Mouse (Mus musculus) limb, embryonic 10.5 days (tissue): Measurements from ENCODE around the gene Tnfsf13. TPM values are rescaled to one million over a fixed set of nuclear protein-coding genes. Genes with fewer than 3 reads are reported as not detected.

Source experiments
- DNase-seq: peaks from one replicate; pipeline ENCODE4 v3.0.0-alpha.2; 2017; ENCODE audit warnings: low spot score
- H3K27ac ChIP-seq: fragments of 300-500 bp; sonication (generic); 2 replicates; pipeline ENCODE4 v1.5.1; 2016; ENCODE audit warnings: mild to moderate bottlenecking
- H3K27me3 ChIP-seq: fragments of 300-500 bp; sonication (generic); 2 replicates; pipeline ENCODE4 v1.6.1; 2016; ENCODE audit warnings: low read depth, mild to moderate bottlenecking; ENCODE audit not compliant: poor library complexity, severe bottlenecking
- H3K36me3 ChIP-seq: fragments of 300-500 bp; sonication (generic); 2 replicates; pipeline ENCODE4 v1.6.1; 2016; ENCODE audit warnings: mild to moderate bottlenecking, moderate library complexity
- H3K4me1 ChIP-seq: fragments of 300-500 bp; sonication (generic); 2 replicates; pipeline ENCODE4 v1.6.1; 2016
- H3K4me3 ChIP-seq: fragments of 300-500 bp; sonication (generic); 2 replicates; pipeline ENCODE4 v1.5.1; 2016; ENCODE audit warnings: mild to moderate bottlenecking, moderate library complexity
- H3K9me3 ChIP-seq: fragments of 300-500 bp; sonication (generic); replicated peaks from 2 replicates; pipeline ENCODE4 v1.6.1; 2016; ENCODE audit warnings: mild to moderate bottlenecking
- WGBS: fragments of 180-500 bp; shearing (Covaris S2); methylation state at CpG from one replicate; pipeline ENCODE4 v1.1.7; 2016; 5-methylcytosine and 5-hydroxymethylcytosine counted together
- polyA plus RNA-seq: library from polyadenylated mRNA; unstranded; fragments of >200 nt; fragmentation: Nextera tagmentation; extraction: Ambion mirVana; gene quantifications from 2 replicates; pipeline ENCODE4 v1.2.1, GENCODE M21; 2016

Gene Tnfsf13
- polyA plus RNA-seq, 1 experiment from 2014 or later, result 0.45 TPM

DNA sequence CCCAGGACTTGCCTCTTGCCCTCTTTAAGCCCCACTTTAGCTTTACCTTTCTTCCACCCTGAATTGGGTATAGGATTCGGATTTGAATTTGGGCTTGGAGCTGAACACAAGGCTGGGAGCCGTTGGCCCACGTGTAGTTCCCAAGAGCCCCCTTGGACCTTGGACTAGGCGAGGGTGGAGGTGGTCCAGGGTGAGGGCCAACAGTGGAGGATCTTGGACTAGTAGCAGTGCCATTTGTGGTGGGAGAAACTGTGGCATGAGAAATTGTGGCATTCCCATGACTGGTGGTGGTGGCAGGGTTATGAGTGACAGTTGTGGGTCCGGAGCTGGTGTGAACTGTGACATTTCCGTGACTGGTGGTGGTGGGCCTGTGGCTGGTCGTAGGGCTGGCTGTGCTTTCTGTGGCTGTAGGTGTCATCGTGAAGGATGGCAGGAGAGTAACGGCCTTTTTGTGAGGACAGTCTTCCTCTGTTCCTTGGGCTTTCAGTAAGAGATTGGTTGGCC, 20.1 kb downstream of the Tnfsf13 start:
- DNase-seq, result no peak
- peaks cover 43% of the 10 kb centered on the region for H3K4me1 ChIP-seq
- no peaks in the 10 kb centered on the region for H3K9me3 ChIP-seq
- no peak overlapping the region for H3K27ac ChIP-seq
- no peaks in the 10 kb centered on the region for H3K27me3 ChIP-seq
- 79% methylated on average over 9 of the region's 9 CpGs for WGBS
- peaks cover 77% of the 10 kb centered on the region for H3K36me3 ChIP-seq
- 0 out of 2 replicates have a peak overlapping the region, but pooled peaks have one; percentile 9 for H3K4me3 ChIP-seq

DNA sequence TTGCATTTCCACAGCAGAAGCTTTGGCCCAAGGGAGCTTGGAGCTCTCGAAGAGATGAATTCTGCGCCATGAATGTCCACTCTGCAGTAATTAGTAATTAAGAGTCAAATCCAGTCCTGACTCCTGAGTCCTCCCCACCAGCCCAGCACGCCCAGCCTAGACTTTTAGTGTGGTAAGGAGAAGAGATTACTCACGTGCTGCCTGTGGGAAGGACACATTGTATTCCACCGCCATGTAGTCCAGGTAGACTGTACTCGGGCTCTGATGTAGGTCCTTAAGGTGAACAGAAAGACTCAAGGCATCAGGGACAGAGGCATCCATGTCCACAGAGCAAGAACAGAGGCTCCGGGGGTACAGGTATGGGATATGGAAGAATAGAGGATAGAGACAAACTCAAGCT, 20.7 kb downstream of the Tnfsf13 start:
- WGBS, result 94% methylated on average over 7 of the region's 7 CpGs
- no peaks in the 10 kb centered on the region for H3K27me3 ChIP-seq
- no peak overlapping the region for H3K4me3 ChIP-seq
- H3K36me3 ChIP-seq, result peaks cover 75% of the 10 kb centered on the region
- no peak overlapping the region for H3K27ac ChIP-seq
- no peak for DNase-seq
- H3K9me3 ChIP-seq, result no peaks in the 10 kb centered on the region
- peaks cover 36% of the 10 kb centered on the region for H3K4me1 ChIP-seq

DNA sequence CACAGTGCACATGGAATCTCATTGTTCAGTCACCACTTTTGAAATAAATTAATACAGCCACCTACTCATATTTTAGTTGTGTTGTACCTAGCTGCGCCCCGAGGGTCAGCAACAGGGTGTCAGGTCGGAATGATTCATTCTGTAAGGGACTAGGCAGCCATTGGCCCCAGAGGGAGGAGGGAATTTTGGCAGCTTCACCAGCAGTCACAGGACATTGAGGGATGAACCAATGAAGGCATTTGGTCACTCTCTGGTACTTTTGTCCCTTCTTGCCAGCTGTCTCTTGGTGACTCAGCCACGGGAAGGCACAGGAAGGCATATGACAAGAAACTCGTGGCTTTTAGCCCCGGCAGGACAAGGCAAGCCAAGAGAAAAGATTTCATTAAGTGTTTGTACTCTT, 21.8 kb downstream of the Tnfsf13 start:
- H3K4me1 ChIP-seq, result peaks cover 28% of the 10 kb centered on the region
- WGBS, result 89% methylated on average over 6 of the region's 6 CpGs
- peak; percentile 31 for DNase-seq
- H3K27ac ChIP-seq, result peak overlapping the region; percentile 92; the same call in 1 of the 2 replicates
- no peak overlapping the region for H3K4me3 ChIP-seq
- H3K27me3 ChIP-seq, result no peaks in the 10 kb centered on the region
- no peaks in the 10 kb centered on the region for H3K9me3 ChIP-seq
- peaks cover 74% of the 10 kb centered on the region for H3K36me3 ChIP-seq

DNA sequence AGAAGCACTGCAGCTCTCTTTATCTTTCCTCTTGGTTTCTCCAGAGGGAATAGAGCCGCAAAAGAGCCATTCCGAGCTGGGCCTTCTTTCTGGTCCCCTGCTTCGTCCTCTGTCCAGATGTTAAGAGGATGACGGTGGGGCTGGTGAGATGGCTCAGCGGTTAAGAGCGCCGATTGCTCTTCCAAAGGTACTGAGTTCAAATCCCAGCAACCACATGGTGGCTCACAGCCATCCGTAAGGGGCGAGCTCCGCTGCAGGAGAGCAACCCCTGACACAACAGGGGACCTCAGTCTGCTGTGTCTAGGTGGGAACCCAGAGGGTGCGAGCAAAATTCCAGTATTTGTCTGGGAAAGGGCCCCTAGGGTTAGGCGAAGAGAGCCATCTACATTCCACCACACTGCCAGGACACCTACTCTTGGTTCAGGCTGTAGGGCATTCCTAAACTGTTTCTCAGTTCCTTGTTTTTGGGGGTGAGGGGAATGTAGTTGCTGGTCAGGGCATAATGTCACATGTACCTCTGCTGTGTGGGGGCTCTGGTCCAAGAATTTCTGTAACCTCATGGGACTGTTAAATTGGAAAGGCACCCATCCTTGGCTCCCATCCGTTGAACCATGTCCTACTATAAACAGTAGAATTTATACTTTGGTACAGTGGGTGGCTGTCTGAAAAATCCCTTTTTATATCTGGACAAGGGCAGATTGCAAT, 22.5 kb downstream of the Tnfsf13 start:
- H3K9me3 ChIP-seq, result no peaks in the 10 kb centered on the region
- H3K36me3 ChIP-seq, result peaks cover 74% of the 10 kb centered on the region
- 70% methylated on average over 13 of the region's 13 CpGs for WGBS

DNA sequence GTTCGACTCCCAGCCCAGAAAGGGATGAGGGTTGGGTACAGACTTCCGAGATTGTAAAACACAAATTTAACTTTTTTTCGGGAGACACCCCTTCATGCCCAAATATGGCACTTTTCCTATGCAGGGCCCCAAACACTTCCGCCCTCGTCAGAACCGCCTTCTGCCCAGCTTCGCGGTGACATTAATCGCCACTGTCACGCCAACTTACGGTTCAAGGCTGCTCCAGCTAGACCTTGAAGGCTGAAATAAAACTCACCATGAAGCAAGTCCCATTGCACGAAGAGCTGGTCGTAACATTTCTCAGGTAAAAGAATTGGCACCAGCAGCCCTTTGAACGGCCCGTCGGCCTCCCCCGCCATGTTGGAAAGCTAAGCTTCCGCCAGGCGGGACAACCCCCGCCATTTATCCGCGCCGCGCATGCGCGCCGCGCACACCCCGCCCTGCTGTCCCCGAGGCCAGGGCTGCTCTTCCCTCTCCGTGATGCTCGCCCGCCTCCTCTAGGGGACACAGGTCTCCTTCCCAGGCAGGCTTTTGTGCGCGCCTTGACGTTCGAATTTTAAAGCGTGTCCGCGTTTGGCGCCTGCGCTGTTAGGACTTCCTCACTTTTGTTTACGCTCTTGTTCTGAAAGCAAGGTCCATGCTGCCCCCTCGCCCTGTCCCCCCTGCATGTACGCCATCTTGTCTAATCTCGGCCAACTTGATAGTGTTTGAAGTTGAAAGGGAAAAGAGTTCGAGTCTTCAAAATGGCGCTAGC, 23.2 kb downstream of the Tnfsf13 start, which contains the start of gene Mpdu1:
Gene Mpdu1 (minus strand): TSS at position 430 of the 754 bp plus-strand sequence.
- H3K27ac ChIP-seq, result peak within 1 kb of the TSS; percentile 92
- 1% methylated on average over 48 of the region's 48 CpGs for WGBS
- H3K27me3 ChIP-seq, result no peaks in the 10 kb centered on the region
- peaks cover 32% of the 10 kb centered on the region for H3K4me1 ChIP-seq
- no peaks in the 10 kb centered on the region for H3K9me3 ChIP-seq
- peaks cover 74% of the 10 kb centered on the region for H3K36me3 ChIP-seq
- peak within 1 kb of the TSS; percentile 60 for H3K4me3 ChIP-seq
- DNase-seq, result peak; percentile 93

More for the DNA sequence above, 22.5 kb downstream of the Tnfsf13 start:
- DNase-seq, result no peak
- Histone ChIP-seq H3K27ac (peak overlapping the region; percentile 92), H3K4me3 (peak overlapping the region; percentile 60), H3K27me3 (no peaks in the 10 kb centered on the region), H3K4me1 (peaks cover 28% of the 10 kb centered on the region)

DNA sequence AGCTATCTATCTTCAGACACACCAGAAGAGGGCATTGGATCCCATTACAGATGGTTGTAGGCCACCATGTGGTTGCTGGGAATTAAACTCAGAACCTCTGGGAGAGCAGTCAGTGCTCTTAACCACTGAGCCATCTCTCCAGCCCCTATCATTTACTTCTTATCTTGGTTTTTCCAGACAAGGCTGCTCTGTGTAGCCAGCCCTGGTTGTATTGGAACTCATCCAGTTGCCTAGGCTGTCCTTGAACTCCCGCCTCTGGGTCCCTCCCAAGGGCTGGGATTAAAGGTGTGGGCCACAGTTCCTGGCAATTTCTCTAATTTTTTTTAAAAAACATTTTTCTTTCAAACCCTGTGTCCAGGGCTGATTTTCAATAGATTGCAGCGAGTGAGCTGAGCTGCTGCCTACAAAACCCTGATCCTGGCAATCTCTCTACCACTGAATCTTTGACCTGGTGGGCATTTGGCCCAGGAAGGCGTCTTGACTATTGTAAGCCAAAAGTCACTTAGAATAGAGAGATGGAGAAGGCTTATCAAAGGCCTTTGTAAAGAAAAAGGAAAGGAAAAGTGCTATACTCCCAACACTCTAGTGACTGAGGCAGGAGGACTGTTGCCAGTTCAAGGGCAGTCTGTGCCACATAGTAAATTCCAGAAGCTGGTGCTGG, 24.2 kb downstream of the Tnfsf13 start:
- peaks cover 75% of the 10 kb centered on the region for H3K36me3 ChIP-seq
- DNase-seq, result no peak
- WGBS, result 84% methylated on average over 3 of the region's 3 CpGs

DNA sequence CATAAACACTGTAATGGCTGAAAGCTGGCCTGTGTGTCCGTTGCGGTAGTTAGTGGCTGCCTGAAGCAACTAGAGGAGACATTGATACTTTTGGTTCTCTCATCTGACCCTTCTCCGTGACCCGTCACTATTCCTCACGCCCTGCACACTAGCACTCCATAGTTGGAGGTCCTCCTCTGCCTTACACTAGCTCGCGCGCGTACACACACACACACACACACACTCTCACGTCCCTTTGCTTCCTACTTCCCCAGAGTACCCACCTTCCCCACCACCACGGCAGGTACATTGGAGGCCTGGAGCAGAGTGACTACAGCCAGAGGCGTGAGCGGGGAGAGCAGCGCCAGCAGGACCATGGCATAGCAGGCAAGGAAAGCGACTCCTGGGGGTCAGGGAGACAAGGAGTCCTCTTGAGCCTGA, 28.1 kb downstream of the Tnfsf13 start:
- peak overlapping the region; percentile 42; the same call in 1 of the 2 replicates for H3K27ac ChIP-seq
- no peaks in the 10 kb centered on the region for H3K27me3 ChIP-seq
- no peak for DNase-seq
- 84% methylated on average over 15 of the region's 15 CpGs for WGBS
- H3K4me1 ChIP-seq, result peaks cover 44% of the 10 kb centered on the region
- 0 out of 2 replicates have a peak overlapping the region, but pooled peaks have one; percentile 5 for H3K4me3 ChIP-seq
- no peaks in the 10 kb centered on the region for H3K9me3 ChIP-seq
- H3K36me3 ChIP-seq, result peaks cover 74% of the 10 kb centered on the region

More for the DNA sequence above, 24.2 kb downstream of the Tnfsf13 start:
- H3K27ac ChIP-seq, result peak overlapping the region; percentile 92
- H3K4me3 ChIP-seq, result peak overlapping the region; percentile 60
- peaks cover 43% of the 10 kb centered on the region for H3K4me1 ChIP-seq
- H3K9me3 ChIP-seq, result no peaks in the 10 kb centered on the region
- no peaks in the 10 kb centered on the region for H3K27me3 ChIP-seq

DNA sequence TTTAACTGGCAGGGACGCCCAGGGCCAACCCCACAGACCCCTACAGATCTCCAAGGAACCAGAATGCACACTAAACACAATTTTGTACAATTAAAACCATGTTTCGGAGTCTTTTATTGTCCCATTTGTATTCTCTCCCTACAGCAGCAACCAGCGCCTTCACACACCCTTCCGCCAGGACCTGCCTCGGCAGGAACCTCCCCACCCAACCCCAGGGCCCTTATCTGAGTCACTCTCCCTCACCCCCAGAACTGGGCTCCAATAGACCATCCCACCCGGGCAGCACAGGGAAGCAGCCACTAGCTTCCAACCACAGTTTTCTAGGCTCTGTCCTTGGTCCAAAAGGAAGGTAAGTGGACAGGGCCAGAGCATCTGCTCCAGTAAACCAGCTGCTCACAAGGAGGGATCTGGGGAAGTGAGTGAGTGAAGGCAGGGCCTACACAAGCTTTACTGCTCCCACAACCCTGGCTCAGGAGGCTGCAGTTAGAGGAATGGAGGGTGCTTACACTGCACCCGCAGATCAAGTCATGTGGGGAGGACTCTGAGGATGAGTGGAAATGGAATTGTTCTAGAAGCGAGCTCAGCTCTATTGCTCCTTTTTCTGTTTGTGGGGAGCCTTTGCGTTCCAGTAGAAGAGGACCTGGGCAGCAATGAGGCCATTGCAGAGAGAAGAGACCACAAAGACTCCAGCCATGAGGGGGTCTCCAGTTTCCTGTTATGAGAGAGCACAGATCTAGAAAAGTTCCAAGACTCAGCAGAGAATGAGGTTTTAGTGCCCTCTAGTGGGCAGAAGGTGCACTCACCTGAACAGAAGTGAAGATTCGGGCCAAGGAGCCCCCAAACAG, 28.7 kb downstream of the Tnfsf13 start:
- Histone ChIP-seq H3K36me3 (peaks cover 81% of the 10 kb centered on the region), H3K27ac (peak overlapping the region; percentile 53)
- WGBS, result 81% methylated on average over 10 of the region's 10 CpGs

DNA sequence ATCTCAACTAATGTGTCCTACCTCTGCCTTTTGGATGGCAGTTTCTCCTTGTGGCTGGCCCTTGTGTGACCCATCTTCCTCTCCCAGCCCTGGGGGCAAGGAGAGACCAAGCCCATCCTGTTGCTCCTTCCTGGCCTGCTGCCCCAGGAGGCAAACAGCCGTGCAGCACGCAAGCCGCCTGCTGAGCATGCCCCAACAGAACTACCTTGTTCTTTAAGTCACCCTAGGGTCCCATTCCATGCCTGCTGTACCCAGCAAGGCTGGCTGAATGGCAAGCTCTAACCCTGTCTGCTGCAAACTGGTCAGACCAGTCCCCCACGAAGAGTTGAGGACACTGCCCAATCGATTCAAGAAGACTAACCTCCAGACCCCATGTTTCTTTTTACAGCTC, 29.5 kb downstream of the Tnfsf13 start:
- WGBS, result 79% methylated on average over 5 of the region's 5 CpGs
- H3K27me3 ChIP-seq, result no peaks in the 10 kb centered on the region
- peak overlapping the region; percentile 79 for H3K27ac ChIP-seq
- H3K4me1 ChIP-seq, result peaks cover 35% of the 10 kb centered on the region
- H3K9me3 ChIP-seq, result no peaks in the 10 kb centered on the region
- 0 out of 2 replicates have a peak overlapping the region, but pooled peaks have one; percentile 26 for H3K4me3 ChIP-seq
- H3K36me3 ChIP-seq, result peaks cover 85% of the 10 kb centered on the region
- DNase-seq, result no peak

More for the DNA sequence above, 28.7 kb downstream of the Tnfsf13 start:
- peaks cover 42% of the 10 kb centered on the region for H3K4me1 ChIP-seq
- H3K27me3 ChIP-seq, result no peaks in the 10 kb centered on the region
- no peaks in the 10 kb centered on the region for H3K9me3 ChIP-seq
- peak; percentile 68 for DNase-seq
- no peak overlapping the region for H3K4me3 ChIP-seq

DNA sequence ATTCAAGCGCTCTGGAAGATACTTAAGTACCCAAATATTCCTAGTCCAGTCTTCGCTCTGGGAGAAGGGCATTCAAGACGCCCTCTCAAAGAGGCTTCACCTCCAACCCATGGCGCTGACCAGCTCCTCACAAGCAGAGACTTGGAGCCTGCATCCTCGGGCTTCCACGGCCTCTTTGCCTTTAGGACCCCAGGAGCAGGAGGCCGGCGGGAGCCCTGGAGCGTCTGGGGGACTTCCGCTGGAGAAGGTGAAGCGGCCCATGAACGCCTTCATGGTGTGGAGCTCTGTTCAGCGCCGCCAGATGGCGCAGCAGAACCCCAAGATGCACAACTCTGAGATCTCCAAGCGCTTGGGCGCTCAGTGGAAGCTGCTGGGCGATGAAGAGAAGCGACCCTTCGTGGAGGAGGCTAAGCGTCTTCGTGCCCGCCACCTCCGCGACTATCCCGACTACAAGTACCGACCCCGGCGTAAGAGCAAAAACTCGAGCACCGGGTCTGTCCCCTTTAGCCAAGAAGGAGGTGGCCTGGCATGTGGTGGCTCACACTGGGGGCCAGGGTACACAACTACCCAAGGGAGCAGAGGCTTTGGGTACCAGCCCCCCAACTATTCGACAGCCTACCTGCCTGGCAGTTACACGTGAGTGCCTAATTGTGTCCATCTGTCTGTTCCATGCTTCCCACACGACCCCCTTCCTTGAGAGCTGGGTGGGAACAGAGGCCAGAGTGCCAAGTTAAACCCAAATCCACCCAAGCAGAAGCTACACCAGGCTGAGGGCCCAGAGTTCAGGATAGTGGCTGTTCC, 30.1 kb downstream of the Tnfsf13 start, which contains the start of gene Sox15:
Gene Sox15 (plus strand): TSS at position 51 of the 801 bp plus-strand sequence.
- Histone ChIP-seq H3K9me3 (no peaks in the 10 kb centered on the region), H3K27me3 (no peaks in the 10 kb centered on the region), H3K36me3 (peaks cover 91% of the 10 kb centered on the region), H3K4me1 (peaks cover 35% of the 10 kb centered on the region), H3K27ac (peak within 1 kb of the TSS; percentile 79), H3K4me3 (peak within 1 kb of the TSS; percentile 26)
- WGBS, result 25% methylated on average over 34 of the region's 34 CpGs
- DNase-seq, result peak; percentile 85

DNA sequence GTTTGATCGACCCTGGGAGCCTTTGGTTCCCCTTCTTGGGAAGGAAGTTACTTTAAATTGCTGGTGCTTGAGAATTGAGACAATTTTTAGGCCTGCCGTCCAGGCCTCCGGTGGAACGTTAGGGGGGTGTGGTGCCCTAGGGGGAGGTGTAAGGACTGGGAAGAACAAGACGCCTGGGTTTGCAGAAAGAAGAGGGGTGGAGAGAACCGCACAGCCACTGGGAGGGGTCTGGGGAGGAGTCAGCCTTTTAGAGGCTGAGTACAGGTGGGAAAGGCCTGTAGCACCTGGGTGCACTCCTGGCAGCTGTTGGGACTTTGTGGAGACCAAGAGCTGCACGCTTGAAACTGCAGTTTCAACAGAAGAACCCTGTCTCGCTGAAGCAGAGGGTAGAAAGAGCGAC, 30.8 kb downstream of the Tnfsf13 start:
- whole genome bisulfite sequencing, result 41% methylated on average over 9 of the region's 9 CpGs
- peak overlapping the region; percentile 26; the same call in 1 of the 2 replicates for H3K4me3 ChIP-seq

More for the DNA sequence above, 30.8 kb downstream of the Tnfsf13 start:
- peak; percentile 33 for DNase-seq
- Histone ChIP-seq H3K27me3 (no peaks in the 10 kb centered on the region), H3K36me3 (peaks cover 92% of the 10 kb centered on the region), H3K27ac (peak overlapping the region; percentile 79), H3K9me3 (no peaks in the 10 kb centered on the region), H3K4me1 (peaks cover 35% of the 10 kb centered on the region)
